Mouse (Mus musculus) heart, embryonic 15.5 days (tissue): ENCODE measurements at regions not wholly inside any gene's neighbourhood (a gene's known extent, or its start where the extent isn't known, plus 50 kb on each side); places are given as distances from the start of the nearest gene placed in this dataset.

Experiments used
- ATAC-seq: fragments of 200-750 bp; cut with Nextera tagmentation; replicated peaks from 2 replicates; pipeline ENCODE4 v1.8.0; 2017; ENCODE audit warnings: low read depth, moderate TSS enrichment; ENCODE audit not compliant: insufficient number of reproducible peaks, insufficient read depth, low FRiP score
- H3K27ac ChIP-seq: fragments of 300-500 bp; sonication (generic); 2 replicates; pipeline ENCODE4 v1.5.1; 2015; ENCODE audit warnings: mild to moderate bottlenecking, inconsistent platforms
- H3K27me3 ChIP-seq: fragments of 300-500 bp; sonication (generic); 2 replicates; pipeline ENCODE4 v1.6.1; 2015; ENCODE audit warnings: inconsistent platforms
- H3K36me3 ChIP-seq: fragments of 300-500 bp; sonication (generic); 2 replicates; pipeline ENCODE4 v1.6.1; 2015; ENCODE audit warnings: mild to moderate bottlenecking, inconsistent platforms
- H3K4me1 ChIP-seq: fragments of 300-500 bp; sonication (generic); replicated peaks from 2 replicates; pipeline ENCODE4 v1.6.1; 2015; ENCODE audit warnings: inconsistent platforms
- H3K4me2 ChIP-seq: fragments of 300-500 bp; sonication (generic); 2 replicates; pipeline ENCODE4 v1.6.1; 2015; ENCODE audit warnings: inconsistent platforms, mild to moderate bottlenecking, moderate library complexity
- H3K4me3 ChIP-seq: fragments of 300-500 bp; sonication (generic); 2 replicates; pipeline ENCODE4 v1.5.1; 2015; ENCODE audit warnings: mild to moderate bottlenecking, inconsistent platforms
- H3K9ac ChIP-seq: fragments of 300-500 bp; sonication (generic); 2 replicates; pipeline ENCODE4 v1.6.1; 2015; ENCODE audit warnings: mild to moderate bottlenecking, inconsistent platforms
- H3K9me3 ChIP-seq: fragments of 300-500 bp; sonication (generic); replicated peaks from 2 replicates; pipeline ENCODE4 v1.6.1; 2016; ENCODE audit warnings: inconsistent platforms
- WGBS: fragments of 180-500 bp; shearing (Covaris S2); methylation state at CpG from one replicate; pipeline ENCODE4 v1.1.7; 2015; ENCODE audit warnings: mixed read lengths; 5-methylcytosine and 5-hydroxymethylcytosine counted together

DNA sequence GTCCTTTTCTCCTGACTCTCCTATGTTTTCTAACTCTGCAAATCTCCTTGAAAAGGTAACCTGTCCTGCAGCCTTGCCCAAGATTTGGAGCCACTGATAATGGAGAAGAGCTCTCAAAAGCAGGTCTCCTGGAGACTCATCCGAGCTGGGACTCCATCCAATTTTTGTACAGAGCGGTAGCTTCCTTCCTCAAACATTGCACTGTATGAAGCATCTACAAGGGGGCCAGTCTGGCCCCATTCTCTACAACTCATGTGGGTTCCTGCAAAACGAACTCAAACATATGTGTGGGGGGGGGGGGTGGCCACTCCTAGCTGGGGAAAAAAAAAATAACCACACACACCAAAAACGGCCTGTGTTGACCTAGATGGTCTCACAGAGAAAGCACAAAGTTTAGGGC is 164.4 kb upstream of the Dyrk2 start:
- WGBS, result 60% methylated on average over 4 of the region's 4 CpGs
- no peaks in the 10 kb centered on the region for H3K9me3 ChIP-seq
- H3K27me3 ChIP-seq, result no peaks in the 10 kb centered on the region
- H3K4me1 ChIP-seq, result peaks cover under 1% of the 10 kb centered on the region
- H3K27ac ChIP-seq, result no peak overlapping the region
- H3K36me3 ChIP-seq, result no peaks in the 10 kb centered on the region
- ATAC-seq, result no peak
- no peak overlapping the region for H3K4me3 ChIP-seq
- no peak overlapping the region for H3K9ac ChIP-seq
- no peak overlapping the region for H3K4me2 ChIP-seq

DNA sequence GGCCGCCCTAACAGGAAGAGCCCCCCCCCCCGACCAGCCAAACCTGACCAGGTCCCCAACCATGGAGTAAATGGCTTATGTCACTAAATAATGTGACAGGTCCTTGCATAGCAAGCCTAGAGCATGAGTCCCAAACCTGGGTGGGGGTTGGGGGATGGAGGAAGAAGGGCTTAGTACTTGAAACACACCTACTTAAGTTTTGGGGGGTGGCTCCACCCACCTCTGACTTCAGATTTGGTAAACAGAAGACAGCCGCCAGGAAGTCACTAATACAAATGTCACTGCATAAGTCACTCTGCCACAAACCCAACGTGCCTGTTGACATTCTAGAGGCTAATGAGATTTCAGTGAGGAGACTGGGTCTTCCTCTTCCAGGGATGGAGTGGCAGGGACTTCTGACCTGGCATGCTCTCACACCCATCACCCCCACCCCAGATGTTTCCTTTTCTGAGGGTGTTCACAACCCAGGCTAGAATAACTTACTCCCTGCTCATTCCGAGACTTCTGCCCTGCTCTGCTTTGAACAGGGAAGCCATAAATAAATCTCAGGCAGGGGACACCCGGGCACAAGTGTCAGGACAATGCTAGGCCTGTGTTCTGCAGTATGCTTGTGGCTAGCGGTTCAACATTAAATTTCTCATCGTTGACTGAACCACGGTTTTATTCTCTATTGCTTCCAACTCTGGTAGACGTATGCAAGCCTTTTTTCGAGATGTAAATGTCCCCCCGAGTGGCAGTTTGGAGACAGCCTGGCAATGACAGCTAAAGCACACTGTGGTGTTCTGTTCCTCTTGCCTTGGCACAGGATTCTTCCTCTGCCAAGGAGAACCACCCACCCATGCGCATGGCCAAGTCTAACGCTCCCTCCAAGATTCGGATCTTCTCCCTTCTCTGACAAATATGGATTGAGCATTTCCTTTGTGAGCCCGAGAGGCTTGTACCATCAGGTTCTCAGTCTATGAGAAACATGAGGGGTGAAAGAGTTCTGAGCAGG is 161.6 kb upstream of the Dyrk2 start:
- H3K27ac ChIP-seq, result no peak overlapping the region
- no peak overlapping the region for H3K4me2 ChIP-seq
- no peaks in the 10 kb centered on the region for H3K27me3 ChIP-seq
- H3K9me3 ChIP-seq, result no peaks in the 10 kb centered on the region
- no peak for ATAC-seq
- no peak overlapping the region for H3K4me3 ChIP-seq
- H3K36me3 ChIP-seq, result no peaks in the 10 kb centered on the region
- H3K9ac ChIP-seq, result no peak overlapping the region
- peaks cover 9% of the 10 kb centered on the region for H3K4me1 ChIP-seq
- WGBS, result 72% methylated on average over 16 of the region's 16 CpGs

DNA sequence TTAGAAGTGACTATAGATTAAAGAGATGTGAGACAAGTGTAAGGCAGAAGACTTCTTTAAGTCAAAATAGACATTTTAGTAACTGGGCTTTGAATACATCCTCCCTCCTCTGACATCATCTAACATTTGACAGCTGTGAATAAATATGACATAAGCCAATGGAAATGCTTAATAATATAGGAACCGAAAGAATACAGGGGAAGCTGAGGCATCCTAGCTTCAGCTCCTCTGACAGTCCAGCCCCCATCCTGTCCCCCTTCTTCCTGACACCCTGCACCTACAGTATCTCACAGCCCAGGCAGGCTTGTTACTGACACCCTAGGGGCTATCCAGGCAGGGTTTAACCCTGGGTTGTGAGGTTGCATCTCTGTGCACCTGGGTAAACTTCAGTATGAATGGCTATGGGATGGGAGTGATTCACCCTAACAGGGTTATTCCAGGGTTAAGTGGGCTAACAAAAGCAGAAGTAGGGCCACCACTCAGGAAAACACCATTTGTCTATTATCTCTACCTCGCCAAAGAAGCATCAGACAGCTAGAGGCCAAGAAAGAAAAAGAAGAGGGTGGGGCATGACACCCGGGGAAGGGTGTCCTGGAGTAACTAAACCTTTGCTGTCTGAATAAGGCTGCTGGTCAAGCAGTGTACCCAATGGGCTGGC is 158.6 kb upstream of the Dyrk2 start:
- 53% methylated on average over 3 of the region's 3 CpGs for WGBS

DNA sequence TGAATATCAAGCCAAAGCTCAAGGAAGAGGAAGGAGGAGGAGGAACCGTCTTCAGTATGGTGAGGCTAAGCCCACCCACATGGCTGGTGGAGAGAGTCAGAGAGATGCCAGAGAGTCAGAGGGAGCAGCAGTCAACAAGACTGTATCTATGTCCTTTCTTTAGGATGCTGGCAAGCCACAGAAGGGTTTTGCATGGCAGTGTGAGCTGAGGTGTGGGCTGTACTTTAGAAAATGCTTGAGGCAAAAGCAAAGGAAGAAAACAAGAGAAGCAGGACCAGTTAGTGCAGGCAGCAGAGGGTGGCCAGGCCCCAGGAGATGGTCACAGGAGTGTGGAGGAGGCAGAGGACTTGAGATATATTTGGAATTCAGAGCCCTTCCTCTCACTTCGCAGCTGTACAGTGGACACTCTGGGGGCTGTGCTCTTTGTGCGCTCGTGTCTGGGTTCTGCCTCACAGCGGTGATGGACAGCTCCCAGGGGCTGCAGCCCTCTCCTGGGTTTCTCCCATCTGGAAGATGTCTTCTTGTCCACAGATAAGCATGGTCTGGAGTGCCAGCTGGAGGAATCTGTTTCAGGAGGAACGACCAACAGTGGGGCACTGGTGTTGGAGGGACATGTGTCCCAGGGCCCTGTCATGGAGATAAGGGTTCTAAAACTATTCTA is 157.4 kb upstream of the Dyrk2 start:
- ATAC-seq, result 0 out of 2 replicates have a peak, but pooled peaks have one; percentile 24
- WGBS, result 5% methylated on average over 6 of the region's 6 CpGs
- Histone ChIP-seq H3K9ac (no peak overlapping the region), H3K36me3 (no peaks in the 10 kb centered on the region), H3K4me1 (peaks cover 9% of the 10 kb centered on the region), H3K9me3 (no peaks in the 10 kb centered on the region), H3K4me2 (no peak overlapping the region), H3K27me3 (no peaks in the 10 kb centered on the region), H3K4me3 (no peak overlapping the region), H3K27ac (no peak overlapping the region)

More for the DNA sequence above, 158.6 kb upstream of the Dyrk2 start:
- no peak overlapping the region for H3K9ac ChIP-seq
- no peaks in the 10 kb centered on the region for H3K27me3 ChIP-seq
- no peaks in the 10 kb centered on the region for H3K36me3 ChIP-seq
- no peak for ATAC-seq
- H3K4me1 ChIP-seq, result peaks cover 9% of the 10 kb centered on the region
- H3K4me3 ChIP-seq, result no peak overlapping the region
- H3K27ac ChIP-seq, result no peak overlapping the region
- H3K9me3 ChIP-seq, result no peaks in the 10 kb centered on the region
- no peak overlapping the region for H3K4me2 ChIP-seq

DNA sequence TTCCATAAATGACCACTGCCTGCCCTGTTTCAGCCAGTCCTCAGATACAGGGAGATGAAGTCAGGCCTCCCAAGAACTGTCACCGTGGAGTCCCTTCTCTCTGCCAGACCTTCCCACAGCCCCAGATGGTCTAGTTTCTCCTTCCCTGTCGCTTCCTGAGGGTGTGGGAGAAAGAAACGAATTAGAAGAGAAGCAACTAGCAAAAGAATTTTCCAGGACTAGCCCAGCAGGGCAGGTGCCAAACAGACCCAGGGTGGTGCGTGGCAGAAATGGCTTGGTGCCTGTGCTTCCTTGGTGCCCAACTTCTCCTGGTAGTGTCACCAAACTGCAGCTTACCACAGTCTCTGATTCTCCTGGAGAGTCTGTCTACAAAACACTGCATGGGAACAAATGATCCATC is 156.3 kb upstream of the Dyrk2 start:
- no peak for ATAC-seq

DNA sequence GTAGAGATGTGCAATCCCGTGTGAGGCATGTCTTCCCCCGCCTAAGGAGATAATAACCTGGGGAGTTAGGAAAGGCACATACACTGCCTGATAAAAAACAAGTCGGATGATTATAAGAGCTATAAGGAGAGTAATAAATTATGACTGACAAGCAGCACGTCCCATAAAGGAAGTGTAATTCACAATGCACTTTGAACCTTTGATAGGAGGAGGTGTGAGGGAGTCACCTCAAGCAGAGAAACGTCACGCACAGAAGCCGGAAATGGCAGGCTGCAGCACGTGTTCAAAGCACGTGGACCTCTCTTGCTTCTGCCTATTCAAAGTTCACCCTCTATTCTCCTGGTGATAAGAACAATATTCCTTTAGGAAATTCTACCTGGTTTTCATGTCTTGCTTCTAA is 154.4 kb upstream of the Dyrk2 start:
- WGBS, result 43% methylated on average over 9 of the region's 9 CpGs
- Histone ChIP-seq H3K27me3 (no peaks in the 10 kb centered on the region), H3K4me3 (no peak overlapping the region), H3K27ac (no peak overlapping the region), H3K9me3 (no peaks in the 10 kb centered on the region), H3K4me1 (peaks cover 9% of the 10 kb centered on the region), H3K9ac (no peak overlapping the region), H3K36me3 (no peaks in the 10 kb centered on the region), H3K4me2 (no peak overlapping the region)
- ATAC-seq, result no peak

More for the DNA sequence above, 156.3 kb upstream of the Dyrk2 start:
- Histone ChIP-seq H3K9ac (no peak overlapping the region), H3K4me1 (peaks cover 9% of the 10 kb centered on the region), H3K27ac (no peak overlapping the region), H3K9me3 (no peaks in the 10 kb centered on the region), H3K27me3 (no peaks in the 10 kb centered on the region), H3K4me3 (no peak overlapping the region), H3K4me2 (no peak overlapping the region), H3K36me3 (no peaks in the 10 kb centered on the region)
- 61% methylated on average over 4 of the region's 4 CpGs for WGBS

DNA sequence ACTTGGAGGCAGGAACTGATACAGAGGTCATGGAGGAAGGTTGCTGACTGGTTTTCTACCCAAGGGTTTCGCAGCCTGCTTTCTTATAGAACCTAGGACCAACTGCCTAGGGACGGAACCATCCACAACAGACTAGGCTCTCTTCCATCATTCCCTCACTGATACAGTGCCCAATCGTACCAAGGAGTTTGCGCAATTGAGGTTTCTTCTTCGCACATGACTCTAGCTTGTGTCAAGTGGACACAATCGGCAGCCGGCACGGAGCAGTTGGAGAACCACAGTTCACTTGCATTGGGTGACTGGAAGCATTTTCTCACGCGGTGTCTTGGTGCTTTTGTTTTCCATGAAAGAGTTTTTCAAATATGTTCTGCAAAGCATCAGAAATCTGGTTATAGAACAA is 149.1 kb upstream of the Dyrk2 start:
- Histone ChIP-seq H3K36me3 (no peaks in the 10 kb centered on the region), H3K27me3 (no peaks in the 10 kb centered on the region), H3K4me3 (no peak overlapping the region), H3K4me2 (no peak overlapping the region), H3K9ac (no peak overlapping the region), H3K27ac (no peak overlapping the region), H3K4me1 (peaks cover 1% of the 10 kb centered on the region), H3K9me3 (no peaks in the 10 kb centered on the region)
- no peak for ATAC-seq
- WGBS, result 91% methylated on average over 10 of the region's 10 CpGs

DNA sequence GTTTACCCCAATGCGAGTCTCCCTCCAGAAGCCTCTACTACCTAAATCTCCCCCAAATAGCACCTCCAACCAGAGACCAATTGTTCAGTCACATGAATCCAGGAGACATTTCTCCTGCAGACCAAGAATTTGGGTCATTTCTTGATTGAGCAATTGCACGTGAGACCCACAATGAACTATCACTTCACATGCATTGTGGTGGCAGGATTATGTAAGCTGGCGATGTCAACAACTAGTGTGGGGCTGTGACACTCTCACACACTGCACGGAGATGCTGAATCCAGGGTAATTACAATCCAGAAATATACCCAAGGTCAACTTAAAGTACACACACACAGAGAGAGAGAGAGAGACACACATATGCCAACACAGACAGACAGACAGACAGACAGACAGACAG is 148.5 kb upstream of the Dyrk2 start:
- no peaks in the 10 kb centered on the region for H3K9me3 ChIP-seq
- ATAC-seq, result no peak
- H3K4me2 ChIP-seq, result no peak overlapping the region
- no peak overlapping the region for H3K9ac ChIP-seq
- no peak overlapping the region for H3K27ac ChIP-seq
- no peaks in the 10 kb centered on the region for H3K27me3 ChIP-seq
- peaks cover 7% of the 10 kb centered on the region for H3K4me1 ChIP-seq
- 80% methylated on average over 4 of the region's 4 CpGs for WGBS
- no peak overlapping the region for H3K4me3 ChIP-seq
- H3K36me3 ChIP-seq, result no peaks in the 10 kb centered on the region

DNA sequence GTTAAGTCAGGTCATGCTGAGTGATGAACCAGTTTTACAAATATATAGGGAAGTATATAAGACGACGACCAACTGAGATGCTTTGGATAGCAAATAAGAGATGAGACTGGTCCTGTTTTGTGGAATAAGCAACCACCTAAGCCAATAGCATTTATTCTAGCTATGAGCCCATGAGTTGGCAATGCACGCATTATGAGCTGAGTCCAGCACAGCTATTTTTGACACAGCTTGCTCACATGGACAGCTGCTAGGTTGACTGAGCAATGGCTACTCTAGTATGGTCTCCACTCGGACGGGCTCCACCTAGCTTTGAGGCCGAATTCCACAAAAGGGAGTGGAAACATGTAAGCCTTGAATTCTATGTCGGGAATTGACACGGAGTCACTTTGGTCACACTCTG is 146.1 kb upstream of the Dyrk2 start:
- 87% methylated on average over 8 of the region's 8 CpGs for WGBS
- Histone ChIP-seq H3K4me3 (no peak overlapping the region), H3K4me1 (peaks cover 9% of the 10 kb centered on the region), H3K27me3 (no peaks in the 10 kb centered on the region), H3K4me2 (no peak overlapping the region), H3K9ac (no peak overlapping the region), H3K36me3 (no peaks in the 10 kb centered on the region), H3K27ac (no peak overlapping the region), H3K9me3 (no peaks in the 10 kb centered on the region)
- ATAC-seq, result no peak

DNA sequence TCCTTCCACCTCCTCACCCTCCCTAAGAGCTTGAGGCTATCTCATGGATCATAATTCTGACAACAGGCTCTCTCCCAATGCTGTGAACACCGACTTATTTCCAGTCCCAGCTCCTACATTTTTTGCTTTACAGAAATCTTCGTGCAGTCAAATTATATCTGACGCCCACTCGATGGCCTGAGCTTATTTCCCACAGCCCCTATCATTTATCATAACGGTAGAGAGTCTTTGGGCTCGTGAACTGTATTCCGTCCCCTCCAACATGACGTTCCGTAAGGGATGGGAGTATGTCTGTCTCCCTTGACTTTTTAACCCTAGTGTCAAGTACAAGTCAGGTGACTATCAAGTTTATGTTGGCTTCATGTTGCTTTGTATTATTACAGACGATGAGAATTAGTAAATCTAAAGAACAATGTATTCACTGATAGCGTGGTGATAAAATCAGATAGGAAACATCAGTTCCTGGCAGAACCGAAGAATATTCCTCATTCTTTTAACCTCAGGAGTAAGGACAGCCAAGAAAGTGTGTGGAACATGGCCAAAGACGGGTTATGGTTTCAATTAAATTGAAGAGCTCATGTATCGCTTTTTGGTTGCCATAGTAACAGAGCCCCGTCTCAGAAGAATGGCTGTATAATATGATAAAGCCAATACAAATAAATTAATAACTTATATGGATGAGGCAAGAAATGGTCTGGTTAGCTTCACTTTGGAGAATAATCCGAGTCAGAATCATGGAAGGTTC is 145.5 kb upstream of the Dyrk2 start:
- H3K9me3 ChIP-seq, result no peaks in the 10 kb centered on the region
- 67% methylated on average over 16 of the region's 16 CpGs for WGBS
- ATAC-seq, result no peak

DNA sequence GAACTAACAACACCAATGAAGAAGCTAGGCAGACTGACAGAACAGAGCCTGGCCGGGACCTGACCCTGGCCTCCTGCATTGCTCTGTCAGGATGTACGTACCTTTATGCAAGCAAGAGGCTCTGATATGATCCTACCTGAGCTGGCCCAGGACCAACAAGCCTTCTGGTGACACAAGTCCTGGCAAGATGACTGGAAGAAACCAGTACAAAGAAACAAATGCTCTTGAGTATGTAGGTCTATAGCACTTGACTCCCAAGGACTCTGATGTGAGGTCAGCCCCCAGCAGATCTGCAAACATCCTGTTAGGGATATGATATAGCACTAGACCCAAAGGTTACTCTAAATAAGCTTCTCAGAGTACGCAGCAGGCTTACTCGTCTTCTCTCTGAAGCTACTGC is 144.7 kb upstream of the Dyrk2 start:
- WGBS, result 83% methylated on average over 4 of the region's 4 CpGs

More for the DNA sequence above, 145.5 kb upstream of the Dyrk2 start:
- Histone ChIP-seq H3K27ac (no peak overlapping the region), H3K4me2 (no peak overlapping the region), H3K9ac (no peak overlapping the region), H3K4me3 (no peak overlapping the region), H3K4me1 (peaks cover 12% of the 10 kb centered on the region), H3K27me3 (no peaks in the 10 kb centered on the region), H3K36me3 (no peaks in the 10 kb centered on the region)

More for the DNA sequence above, 144.7 kb upstream of the Dyrk2 start:
- H3K9ac ChIP-seq, result no peak overlapping the region
- no peaks in the 10 kb centered on the region for H3K9me3 ChIP-seq
- H3K4me2 ChIP-seq, result no peak overlapping the region
- no peaks in the 10 kb centered on the region for H3K27me3 ChIP-seq
- no peak for ATAC-seq
- no peaks in the 10 kb centered on the region for H3K36me3 ChIP-seq
- H3K27ac ChIP-seq, result no peak overlapping the region
- H3K4me3 ChIP-seq, result no peak overlapping the region
- peaks cover 12% of the 10 kb centered on the region for H3K4me1 ChIP-seq
